Mouse (Mus musculus) inflammation-experienced regulatory T-cells, adult 6 months (primary cell): ENCODE data around the gene Alox12. TPM values are rescaled to one million over a fixed set of nuclear protein-coding genes. Genes with fewer than 3 reads are reported as not detected.

Experiments used
- ATAC-seq: one replicate; pipeline ENCODE4 v1.8.0; 2017
- polyA plus RNA-seq, 3 experiments: library from polyadenylated mRNA; unstranded; fragments of 100-300 nt; shearing (Covaris generic); gene quantifications; one replicate each; pipeline ENCODE4 v1.2.1; 2017

Alox12 gene
- polyA plus RNA-seq, 3 experiments from 2014 or later = 0.47 TPM; not detected in 2

DNA sequence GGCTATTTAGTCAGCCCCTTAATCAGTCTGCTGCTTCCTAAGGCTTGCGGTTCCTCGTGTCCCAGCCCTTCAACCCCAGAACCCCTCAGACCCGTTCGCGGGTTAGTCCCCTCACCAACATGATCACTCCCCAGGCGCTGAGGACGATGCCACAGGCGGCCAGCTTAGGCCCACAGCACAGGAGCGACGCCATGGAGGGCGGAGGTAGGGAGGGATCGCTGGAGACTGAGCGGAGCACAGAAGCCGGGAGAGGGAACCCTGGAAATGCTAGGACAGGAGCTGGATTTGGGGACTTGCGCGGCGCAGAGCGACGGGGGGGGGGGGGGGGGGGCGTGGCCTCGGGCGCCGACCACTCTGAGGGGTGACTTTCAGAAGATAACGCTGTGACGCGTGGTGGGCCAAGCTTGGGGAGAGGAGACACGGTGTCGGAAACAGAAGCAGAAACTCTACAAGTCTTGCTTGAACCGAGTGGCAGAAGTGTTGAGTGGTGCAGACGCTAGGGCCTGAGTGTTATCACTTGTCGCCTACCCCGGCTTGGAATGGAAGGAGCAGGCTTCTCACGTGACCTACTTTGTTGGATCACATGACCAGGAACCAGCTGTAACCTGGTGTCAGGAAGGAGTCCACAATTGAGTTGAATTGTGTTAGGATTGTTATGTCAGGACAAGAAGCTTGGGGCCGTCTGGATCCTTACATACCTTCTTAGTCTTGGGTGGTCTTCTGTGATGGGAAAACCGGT, 15.4 kb downstream of the Alox12 start, which contains the start of the genes Gm21988 and Rnasek:
TSS of gene Gm21988 (minus strand) at position 290 of the 739 bp plus-strand sequence.
TSS of gene Rnasek (minus strand) at position 302 of the 739 bp plus-strand sequence.
- peak; percentile 61 for ATAC-seq

DNA sequence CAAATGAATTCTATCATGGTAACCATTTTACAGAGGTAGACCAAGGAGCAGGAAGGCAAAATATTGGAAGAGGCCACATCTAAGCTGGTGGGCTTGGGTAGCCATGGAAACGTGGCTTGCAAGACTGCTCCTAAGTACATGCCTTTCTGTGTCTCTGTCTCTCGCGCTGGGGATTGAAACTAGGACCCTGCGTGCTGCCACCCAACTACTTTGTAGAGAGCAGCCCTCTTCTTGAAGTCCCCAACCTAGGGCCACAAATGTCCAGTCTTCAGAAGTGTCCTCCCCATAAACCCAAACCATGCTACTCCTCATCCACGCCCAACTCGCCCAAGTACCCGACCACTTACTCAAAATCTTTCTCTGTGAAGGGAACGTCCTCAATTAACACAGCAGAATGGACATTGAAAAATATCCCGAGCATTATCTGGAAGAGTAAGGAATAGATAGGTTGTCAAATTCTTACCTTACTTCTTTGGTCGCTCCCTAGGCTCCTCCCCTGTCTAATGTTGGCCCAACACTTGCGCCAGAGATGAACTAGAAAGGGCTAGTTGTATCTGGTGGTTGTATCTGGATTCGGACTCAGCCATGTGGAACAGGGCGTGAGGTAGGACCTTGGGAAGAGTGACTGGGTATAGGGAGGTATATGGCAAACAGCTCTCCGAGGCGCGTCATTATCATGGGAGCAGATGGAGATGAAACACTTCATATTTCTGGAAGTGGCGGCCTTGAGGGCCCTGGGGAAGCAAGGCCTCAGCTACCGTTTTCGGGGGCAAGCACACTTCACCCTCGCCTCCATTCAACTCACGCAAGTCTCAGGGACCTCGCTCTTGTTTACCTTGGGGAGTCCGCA, 16.3 kb downstream of the Alox12 start:
- no peak for ATAC-seq

DNA sequence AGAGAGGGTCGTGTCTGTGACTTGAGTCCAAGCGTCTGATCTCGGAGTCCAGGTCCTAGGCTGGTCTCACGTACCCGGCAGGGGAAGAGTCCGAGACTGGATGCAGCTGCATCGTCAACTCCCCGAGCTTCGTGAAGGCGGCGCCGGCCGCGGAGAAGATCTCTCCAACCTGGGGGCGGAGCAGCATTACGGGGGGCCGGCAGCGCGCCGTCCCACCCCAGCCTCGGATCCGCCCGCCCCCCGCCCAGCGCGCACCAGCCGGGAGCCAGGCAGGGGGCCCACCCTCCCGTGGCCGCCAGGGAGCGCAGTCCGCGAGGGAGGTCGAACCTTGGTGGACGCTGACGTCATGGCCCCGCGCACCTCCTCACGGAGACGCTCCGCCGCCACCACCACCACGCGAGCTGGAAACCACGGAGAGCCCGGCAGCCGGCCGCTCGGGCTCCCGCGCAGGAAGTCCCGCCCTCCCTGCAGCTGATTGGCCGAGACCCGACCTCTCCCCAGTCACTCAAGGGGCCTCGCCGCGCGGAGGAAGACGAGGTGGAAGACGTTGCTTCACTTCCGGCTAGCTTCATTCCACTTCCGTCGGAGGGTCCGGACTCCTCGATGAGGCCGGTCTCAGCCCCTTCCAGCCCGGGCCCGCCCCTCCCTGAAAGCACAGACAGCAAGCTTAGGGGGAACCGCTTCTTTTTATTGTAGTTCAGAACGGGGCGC, 17.5 kb downstream of the Alox12 start, which contains the start of gene 0610010K14Rik:
TSS of gene 0610010K14Rik (minus strand) at position 458 of the 711 bp plus-strand sequence.
- ATAC-seq = peak; percentile 87

DNA sequence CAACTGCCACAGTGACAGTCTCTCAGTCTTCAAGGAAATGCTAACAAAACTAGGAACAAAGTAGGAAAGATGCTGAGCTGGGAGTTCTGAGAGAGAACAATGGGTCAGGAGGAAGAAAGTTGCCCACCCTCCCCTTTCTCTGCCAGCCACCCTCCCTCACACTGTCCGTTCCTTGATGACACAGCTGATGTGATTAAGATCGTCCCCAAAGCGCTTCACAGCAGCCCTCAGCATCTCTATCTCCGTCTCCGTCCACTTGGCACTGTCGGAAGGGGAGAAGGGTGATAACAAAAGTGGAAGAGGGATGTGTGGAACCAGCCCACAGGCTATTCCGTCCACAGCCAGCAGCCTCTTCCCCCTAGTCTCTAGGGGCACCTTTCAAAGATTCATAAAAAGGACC, 18.4 kb downstream of the Alox12 start:
- no peak for ATAC-seq

DNA sequence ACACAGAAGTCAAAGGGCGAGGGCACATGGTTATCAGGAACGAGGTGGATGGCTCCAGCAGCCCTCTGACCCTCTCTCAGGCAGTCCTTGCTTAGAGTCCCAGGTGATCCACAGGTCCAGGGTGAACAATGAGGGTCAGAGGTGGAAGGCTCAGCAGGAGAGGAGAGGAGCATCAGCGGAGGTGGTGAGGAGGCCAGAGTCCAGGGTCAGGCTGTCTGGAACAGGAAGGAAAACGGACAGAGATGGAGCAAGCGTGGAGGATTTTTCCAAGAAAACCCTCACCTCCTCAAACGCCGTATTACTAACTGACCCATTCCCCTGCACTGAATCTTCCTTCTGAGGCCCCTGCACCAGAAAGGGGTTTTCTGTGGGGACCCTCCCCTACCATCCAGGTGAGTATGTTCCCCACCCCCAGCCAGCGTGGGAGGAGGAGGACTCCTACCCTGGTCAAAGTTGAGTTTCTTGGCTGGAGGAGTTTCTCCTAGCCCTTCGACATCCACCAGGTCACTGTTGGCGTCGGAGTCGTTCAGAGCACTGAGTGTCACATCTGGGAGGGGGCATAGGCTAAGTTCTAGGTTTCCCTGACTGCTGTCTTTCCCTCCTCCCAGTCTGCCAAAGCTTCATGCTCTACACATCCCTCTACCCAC, 19.8 kb downstream of the Alox12 start:
- no peak for ATAC-seq

DNA sequence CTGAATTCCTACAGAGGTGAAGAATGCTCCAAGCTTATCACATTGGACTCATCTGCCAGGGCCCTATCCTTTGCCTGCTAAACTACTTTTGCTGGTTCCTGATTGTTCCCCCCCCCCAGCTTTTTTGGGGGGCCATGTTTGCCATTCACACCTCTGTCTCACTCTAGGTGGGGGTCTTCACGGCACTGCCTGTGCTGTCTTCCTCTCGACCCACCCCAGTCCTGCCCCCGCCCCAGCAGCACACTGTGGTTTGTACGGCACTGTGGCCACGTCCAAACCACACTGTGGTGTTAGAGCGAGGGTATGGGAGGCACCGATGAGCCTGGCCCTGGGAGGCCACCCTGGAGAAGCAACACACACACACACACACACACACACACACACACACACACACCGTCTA, 20.7 kb downstream of the Alox12 start:
- ATAC-seq = no peak

DNA sequence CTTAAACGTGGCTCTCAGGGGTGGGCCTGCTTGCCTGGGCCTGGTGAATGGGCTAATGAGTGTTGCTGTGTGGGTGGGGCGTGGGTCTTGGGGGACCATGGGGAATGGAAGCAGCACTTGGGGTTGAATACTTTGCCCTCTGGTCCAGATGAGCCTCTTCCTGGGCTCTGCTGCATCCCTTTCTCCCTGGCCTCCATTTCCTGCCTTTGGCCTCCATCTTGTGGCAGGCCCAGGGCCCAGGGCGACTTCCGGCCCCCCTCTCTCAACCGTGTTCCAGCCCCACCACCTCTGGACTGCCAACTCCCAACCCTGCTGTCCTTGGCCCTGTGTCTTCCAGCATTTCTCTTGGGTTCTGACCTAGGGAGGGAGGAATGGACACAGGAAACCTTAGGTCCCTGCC, 21.1 kb downstream of the Alox12 start:
- no peak for ATAC-seq

DNA sequence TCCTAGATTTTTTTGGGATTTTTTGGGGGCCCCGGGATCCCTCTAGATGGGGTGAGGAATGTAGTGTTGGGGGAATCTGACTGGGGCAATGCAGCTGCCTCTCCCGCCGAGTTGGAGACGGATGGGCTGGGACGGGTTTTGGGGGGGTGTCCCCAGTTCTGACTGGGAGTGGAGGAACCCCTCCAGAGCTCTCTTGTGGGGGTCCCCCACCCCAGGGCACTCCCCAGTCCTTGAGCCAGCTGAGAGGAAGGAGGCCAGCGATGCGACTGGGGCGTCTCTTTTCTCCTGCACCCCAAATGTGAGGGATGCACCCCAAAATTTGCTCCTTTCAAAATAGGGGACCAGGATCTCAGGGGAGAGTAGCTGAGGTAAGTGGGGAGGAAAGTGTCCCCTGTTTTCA, 22.1 kb downstream of the Alox12 start:
- ATAC-seq = no peak

DNA sequence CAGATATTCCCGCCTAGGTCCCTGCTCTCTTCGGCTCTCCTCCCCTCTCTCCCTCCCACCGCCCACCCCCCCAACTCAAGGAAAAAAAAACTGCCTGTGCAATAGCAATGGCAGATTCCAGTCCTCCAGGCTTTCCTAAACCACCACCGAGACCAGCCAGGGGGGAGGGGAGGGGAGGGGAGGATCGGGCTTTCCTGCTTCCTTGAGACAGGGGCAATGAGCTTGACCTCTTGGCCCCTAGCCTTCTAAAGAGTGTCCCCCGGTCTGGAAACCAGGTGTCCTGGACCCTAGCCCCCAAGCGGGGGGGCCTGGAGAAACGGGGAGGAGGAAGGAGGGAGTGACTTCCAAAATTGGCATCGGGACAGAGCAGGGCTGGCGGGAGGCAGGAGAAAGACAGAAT, 22.6 kb downstream of the Alox12 start:
- ATAC-seq = no peak

DNA sequence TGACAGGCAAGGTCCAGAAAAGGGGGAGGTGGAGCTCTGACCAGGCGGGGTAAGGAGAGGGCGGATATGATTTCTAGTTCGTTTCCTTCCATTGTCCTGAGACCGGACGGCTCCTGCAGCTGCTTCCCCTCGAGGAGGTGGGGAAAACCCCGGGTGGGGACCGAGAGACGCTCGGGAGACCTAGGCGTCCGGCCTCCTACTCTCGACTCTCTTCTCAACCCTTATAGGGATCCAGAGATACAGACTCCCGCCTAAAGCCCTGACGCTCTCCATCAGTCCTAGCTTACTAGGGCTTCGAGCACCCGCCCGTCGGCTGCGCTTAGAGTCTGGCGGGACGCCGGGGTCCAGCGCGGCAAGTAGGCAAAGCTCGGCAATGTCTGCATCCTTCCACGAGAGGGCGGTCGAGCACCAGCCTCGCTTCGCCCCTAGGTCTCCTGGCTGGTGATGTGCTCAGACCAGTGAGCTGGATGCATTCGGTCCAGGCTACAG, 24.9 kb downstream of the Alox12 start:
- ATAC-seq = peak; percentile 69

DNA sequence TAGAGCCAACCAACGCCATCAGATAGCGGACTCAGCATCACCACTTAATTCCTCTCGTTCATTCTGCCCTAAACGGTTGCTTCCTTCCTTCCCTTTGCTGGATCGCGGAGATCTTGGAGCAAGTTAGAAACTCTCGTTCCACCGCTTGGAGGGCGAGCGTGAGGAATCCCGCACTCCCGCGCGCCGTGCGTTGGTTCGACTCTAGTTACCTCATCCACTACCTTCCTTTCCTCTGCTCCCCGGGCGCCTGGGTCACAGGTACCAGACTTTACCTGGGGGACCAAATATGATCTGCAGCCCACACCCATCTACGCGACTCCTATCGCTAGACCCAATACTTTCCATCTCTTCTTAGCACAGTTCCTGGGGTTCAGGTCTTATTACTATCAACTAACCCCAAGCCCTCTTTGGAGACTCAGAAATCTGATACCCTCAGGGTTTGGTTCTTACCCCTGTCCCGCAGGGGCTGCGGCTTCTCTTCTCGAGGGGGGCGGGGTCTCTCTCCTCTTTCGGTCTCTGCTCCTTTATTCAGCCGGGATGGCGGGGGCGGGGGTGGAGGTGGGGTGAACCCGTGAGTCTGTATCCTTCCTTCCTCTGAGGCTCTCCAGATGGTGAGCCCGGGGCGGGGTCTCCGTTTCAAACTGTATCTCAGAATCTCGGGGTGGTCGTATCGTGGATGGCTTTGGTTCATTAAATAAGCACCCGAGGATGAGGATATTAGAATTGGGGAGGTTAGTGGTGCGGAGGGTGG, 25.7 kb downstream of the Alox12 start, which contains the start of gene Bcl6b:
TSS of gene Bcl6b (minus strand) at position 539 of the 751 bp plus-strand sequence.
- peak; percentile 16 for ATAC-seq

DNA sequence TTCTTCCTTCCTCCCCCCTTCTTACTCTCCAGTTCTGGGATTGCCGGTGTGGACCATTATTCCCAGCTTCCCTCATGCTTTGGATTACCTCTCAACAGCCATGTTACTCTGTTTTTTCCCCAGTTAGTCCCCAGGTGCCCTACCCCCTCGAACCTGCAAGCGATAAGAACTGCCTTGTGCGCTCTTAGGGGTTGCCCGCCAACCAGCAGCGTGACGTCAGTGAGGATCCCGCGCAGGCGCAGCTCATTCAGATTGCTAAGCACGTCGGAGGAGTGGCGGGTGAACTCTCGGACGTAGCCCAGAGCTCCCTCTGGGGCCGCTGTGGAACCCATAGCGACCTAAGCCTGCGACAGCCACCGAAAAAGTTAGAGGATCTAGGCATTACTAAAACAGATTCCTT, 26.3 kb downstream of the Alox12 start:
- peak; percentile 73 for ATAC-seq

DNA sequence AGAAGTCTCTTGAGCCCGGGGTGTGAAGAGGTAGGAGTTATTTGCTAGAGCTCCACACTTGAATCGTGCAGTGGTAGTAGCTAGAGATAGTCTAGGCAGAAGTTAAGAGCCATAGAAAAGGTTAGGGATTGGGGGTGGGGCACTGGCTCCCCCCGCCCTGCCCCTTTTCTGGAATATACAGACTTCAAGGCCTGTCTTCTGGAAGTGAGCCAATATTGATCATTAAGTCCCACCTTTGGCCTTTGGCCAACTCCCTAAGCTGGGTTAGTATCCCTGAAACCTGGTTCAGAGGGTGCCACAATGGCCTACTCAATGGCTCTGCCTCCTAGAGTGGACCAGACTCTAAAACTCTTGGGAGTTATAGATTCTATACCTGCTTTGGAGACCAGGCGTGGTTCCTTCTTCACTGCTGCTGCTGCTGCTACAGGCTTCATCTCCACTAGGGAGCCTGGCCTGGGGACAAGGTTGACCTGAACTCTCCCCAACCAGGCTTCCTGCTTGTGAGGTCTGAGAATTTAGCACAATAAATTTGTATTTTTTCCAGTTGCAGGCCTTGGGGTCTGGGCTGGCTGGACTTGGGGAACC, 27.4 kb downstream of the Alox12 start:
- no peak for ATAC-seq

DNA sequence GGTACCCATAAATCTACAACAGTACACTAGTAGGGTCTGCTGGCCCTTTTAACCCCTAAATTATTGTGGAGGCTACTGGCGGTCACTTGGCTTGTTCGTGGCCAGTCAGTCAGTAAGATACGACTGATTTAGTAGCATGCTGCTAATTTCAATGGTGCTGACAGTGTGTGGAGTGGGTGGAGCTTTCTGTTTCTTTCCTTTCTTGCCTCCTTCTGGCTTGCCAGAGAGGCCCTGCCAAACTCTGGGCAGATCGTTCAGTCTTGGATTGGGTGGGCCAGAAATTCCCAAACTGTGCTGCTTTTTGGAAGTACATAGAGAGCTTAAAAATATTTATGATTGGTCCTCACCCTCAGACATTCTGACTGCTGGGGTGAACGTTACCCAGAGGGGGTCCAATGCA, 28.0 kb downstream of the Alox12 start:
- no peak for ATAC-seq

DNA sequence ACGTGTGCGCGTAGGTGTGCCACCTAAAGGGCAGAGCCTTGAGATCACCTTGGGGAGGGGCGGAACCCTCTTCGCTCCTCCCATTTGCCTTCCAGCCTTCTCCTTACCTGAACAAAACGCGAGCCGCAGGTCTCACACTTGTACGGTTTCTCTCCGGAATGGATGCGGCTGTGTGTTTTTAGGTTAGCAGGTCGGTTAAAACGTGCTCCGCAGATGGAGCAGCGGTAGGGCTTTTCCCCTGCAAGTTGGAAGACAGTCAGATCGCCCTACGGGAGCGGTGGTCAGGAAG, 28.6 kb downstream of the Alox12 start:
- no peak for ATAC-seq

DNA sequence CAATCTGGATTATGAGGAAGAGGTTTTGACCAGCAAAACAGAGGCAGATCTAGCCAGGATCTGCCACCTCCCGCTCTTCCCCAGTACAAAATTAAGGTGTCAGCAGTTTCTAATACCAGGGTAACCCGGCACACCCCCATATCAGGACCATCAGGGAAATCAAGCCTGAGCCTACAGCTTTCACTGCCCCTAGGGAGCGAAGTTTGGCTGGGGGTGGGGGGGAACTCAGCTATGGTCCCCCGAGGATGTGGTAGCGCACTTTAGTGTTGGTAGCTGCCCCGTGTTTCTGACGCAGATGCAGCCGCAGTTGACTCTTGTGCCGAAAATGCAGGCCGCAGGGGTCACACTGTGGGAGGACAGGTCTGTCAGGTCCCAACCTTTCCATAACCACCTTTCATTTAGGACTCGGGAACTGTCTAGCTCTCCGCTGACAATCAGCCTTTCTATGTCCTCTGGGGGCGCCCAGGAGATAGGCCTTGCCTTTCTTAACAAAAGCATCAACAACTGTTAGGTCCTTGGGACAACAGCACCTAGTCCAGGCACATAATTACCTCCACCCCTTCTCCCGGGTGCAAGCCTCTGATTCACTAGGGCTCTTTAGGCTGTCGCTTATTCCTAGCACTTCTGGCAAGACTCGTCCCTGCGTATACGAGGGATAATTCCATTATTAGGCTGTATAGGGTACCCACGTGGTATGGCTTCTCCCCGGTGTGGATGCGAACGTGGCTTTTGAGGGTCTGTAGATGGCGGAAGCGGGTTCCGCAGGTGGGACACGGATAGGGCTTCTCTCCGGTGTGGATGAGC, 29.2 kb downstream of the Alox12 start:
- no peak for ATAC-seq

DNA sequence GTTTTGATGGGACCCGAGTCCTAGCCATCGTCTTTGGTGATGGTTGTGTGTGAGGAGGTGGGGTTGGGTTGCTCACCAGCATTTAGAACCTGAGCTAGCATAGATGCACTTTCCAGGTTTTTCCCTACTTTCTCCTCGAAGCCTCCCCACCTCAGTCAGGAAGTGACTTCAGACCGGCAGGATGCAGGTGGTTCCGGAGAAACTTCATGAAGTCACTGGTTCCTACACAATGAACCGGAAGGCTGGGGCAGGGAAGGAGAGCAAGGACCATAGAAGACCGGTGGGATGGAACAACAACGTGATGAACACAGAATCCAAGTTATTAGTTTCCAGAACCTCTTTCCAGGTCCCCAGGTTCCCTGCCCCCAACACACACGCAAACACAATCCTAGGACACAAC, 31.4 kb downstream of the Alox12 start:
- ATAC-seq = no peak

DNA sequence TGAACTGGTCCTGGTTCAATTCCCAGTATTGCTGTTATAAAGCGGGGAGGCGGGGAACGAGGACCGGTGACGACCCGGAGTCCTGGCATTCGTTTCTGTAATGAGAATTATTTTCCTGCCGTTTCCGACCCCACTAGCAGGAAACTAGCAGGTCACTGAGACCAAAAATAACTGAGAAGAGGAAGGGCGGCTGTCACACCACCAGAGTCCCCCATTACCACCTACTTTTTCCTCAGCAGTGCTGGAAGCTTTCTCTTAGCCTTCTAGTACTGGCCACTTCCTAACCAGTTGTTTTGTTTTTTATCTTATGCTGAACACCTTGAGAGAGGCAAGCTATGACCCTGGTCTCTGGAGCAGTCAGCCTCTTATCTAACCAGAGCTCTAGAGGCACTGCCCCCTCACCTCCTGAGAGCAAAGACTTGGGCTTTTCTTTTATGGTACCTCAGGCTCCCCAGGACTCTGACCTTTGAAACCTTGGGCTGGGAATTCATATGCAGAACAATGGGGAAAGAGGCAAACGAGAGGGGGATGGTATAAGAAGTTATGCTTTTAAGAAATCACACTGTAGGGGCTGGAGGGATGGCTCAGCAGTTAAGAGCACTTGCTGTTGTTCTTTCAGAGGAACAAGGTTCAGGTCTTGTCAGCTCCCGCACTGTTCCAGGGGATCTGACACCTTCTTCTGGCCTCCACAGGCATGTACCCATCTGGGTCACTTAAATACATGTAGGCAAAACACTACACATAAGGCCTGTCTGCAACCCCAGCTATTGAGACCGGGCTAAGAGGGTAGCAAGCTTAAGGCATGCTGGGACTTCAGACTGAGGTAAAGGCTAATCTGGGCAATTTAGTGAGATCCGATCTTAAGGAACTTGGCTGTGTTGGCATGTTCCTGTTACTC, 33.3 kb downstream of the Alox12 start:
- ATAC-seq = no peak
